Mouse (Mus musculus): ENCODE results near the gene Otx2. TPM values are rescaled to one million over a fixed set of nuclear protein-coding genes. Genes with fewer than 3 reads are reported as not detected.

The Otx2 gene
- polyA plus RNA-seq, 2 experiments, result 0.07 TPM; not detected in 1

DNA sequence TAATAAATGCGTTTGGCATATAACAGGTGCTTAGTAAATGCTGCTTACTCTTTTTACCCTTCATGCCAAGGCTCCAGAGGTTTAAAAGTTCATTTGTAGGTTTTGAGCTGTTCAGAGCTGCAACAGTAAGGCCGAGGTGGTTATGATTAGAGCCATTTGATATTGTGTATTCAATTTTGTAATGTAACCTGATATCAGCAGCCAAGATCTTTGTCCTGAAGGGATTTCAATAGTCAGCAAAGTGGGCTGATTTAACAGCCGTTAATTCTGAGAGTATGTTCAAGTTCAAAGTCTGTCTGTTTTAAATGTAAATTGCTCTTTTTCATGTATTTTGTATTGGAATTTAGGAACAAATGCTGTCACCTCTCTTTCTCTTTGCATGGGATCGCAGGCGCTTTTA, 33.8 kb upstream of the Otx2 start:
- no peak overlapping the region for H3K27ac ChIP-seq
- H3K27me3 ChIP-seq (ENCODE audit: control insufficient read depth, insufficient read depth, low read length), result peaks cover 4% of the 10 kb centered on the region; the same call in 1 of the 2 replicates
- no peak overlapping the region for H3K9ac ChIP-seq (replicated peaks)
- H3K4me3 ChIP-seq (ENCODE audit: insufficient read depth in 1 of 2, low read depth in 2 of 2, low read length in 2 of 2), result no peak overlapping the region
- no peaks in the 10 kb centered on the region for H3K36me3 ChIP-seq (replicated peaks; ENCODE audit: control insufficient read depth, insufficient read depth, low read depth)
- DNase-seq (ENCODE audit: low read depth in 3 of 3, low spot score in 3 of 3), result no peak
- H3K9me3 ChIP-seq (ENCODE audit: control insufficient read depth, low read length), result no peaks in the 10 kb centered on the region
- no peaks in the 10 kb centered on the region for H3K4me1 ChIP-seq (replicated peaks; ENCODE audit: control insufficient read depth in 2 of 2, insufficient read depth in 2 of 2, low read length in 1 of 2)
- 55% methylated on average over 5 of the region's 5 CpGs for WGBS (ENCODE audit: insufficient replicate concordance)
- ATAC-seq (ENCODE audit: insufficient read depth), result no peak
- no peak overlapping the region for H3K4me2 ChIP-seq (ENCODE audit: low read depth)
- TF ChIP-seq EP300 (IDR thresholded peaks at IDR 0.05; ENCODE audit: low read depth), result no peak
- no peak for TF ChIP-seq CTCF (IDR thresholded peaks at IDR 0.05; ENCODE audit: low read depth)

DNA sequence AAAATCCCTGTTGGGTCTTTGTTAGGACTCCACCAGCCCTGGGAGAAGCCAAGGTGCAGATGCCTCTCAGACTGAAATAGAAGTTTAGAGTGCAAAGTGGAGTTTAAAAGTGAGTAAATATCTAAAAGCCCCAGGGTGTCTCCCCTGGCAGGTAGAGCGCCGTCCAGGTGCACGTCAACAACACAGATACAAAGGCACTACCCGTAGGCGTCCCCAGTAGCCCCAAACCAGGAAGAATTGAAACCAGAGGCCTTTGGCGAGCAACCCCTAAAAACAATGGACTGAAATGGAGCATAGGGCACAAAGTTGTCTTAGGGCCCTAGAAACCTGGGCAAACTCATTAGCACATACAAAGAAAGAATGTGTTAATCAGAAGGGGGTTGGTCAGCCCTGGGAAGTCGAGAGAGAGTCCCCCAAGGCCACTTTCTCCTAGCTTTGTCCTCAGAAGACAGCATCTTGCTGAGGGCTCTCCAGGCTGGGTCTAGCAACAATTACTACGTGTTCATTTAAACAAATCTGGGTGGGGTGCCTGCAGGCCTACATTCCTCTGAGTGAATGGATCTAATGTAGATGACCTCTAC, 27.3 kb upstream of the Otx2 start:
- TF ChIP-seq CTCF (IDR thresholded peaks at IDR 0.05; ENCODE audit: low read depth) (no peak), EP300 (IDR thresholded peaks at IDR 0.05; ENCODE audit: low read depth) (no peak)
- Histone ChIP-seq H3K27me3 (ENCODE audit: control insufficient read depth, insufficient read depth, low read length) (no peaks in the 10 kb centered on the region), H3K9me3 (ENCODE audit: control insufficient read depth, low read length) (no peaks in the 10 kb centered on the region), H3K27ac (no peak overlapping the region), H3K36me3 (replicated peaks; ENCODE audit: control insufficient read depth, insufficient read depth, low read depth) (no peaks in the 10 kb centered on the region), H3K4me3 (ENCODE audit: insufficient read depth in 1 of 2, low read depth in 2 of 2, low read length in 2 of 2) (no peak overlapping the region), H3K9ac (replicated peaks) (no peak overlapping the region), H3K4me2 (ENCODE audit: low read depth) (no peak overlapping the region), H3K4me1 (replicated peaks; ENCODE audit: control insufficient read depth in 2 of 2, insufficient read depth in 2 of 2, low read length in 1 of 2) (no peaks in the 10 kb centered on the region)
- DNase-seq (ENCODE audit: low read depth in 3 of 3, low spot score in 3 of 3), result no peak
- ATAC-seq (ENCODE audit: insufficient read depth), result no peak
- WGBS (ENCODE audit: insufficient replicate concordance), result 48% methylated on average over 8 of the region's 8 CpGs

DNA sequence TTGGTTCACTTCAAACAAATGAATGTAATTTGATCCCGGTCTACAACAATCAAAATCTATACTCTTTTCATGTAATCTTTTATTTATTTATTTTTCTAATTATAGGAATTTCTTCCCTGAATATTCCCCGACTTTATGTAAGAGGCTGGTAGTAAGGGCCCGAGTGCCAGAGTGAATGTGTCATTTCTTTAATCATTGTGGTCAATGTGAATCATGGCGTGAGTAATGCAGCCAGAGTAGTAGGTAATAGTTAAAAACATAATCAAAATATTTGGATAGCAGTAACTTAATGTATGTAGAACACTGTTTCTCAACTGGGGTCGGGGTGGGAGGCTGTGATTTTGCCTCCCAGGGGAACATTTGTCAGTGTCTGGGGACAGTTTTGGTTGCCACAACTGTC, 6.0 kb upstream of the Otx2 start:
- DNase-seq (ENCODE audit: low read depth in 3 of 3, low spot score in 3 of 3) (no peak), ATAC-seq (ENCODE audit: insufficient read depth) (no peak)
- no peak overlapping the region for H3K4me2 ChIP-seq (ENCODE audit: low read depth)
- peaks cover 5% of the 10 kb centered on the region for H3K27me3 ChIP-seq (ENCODE audit: control insufficient read depth, insufficient read depth, low read length)
- no peaks in the 10 kb centered on the region for H3K36me3 ChIP-seq (replicated peaks; ENCODE audit: control insufficient read depth, insufficient read depth, low read depth)
- no peaks in the 10 kb centered on the region for H3K4me1 ChIP-seq (replicated peaks; ENCODE audit: control insufficient read depth in 2 of 2, insufficient read depth in 2 of 2, low read length in 1 of 2)
- H3K27ac ChIP-seq, result no peak overlapping the region
- WGBS (ENCODE audit: insufficient replicate concordance), result 52% methylated on average over 5 of the region's 5 CpGs
- TF ChIP-seq CTCF (IDR thresholded peaks at IDR 0.05; ENCODE audit: low read depth) (no peak), EP300 (IDR thresholded peaks at IDR 0.05; ENCODE audit: low read depth) (no peak)
- H3K9ac ChIP-seq (replicated peaks), result no peak overlapping the region
- no peaks in the 10 kb centered on the region for H3K9me3 ChIP-seq (ENCODE audit: control insufficient read depth, low read length)
- H3K4me3 ChIP-seq (ENCODE audit: insufficient read depth in 1 of 2, low read depth in 2 of 2, low read length in 2 of 2), result no peak overlapping the region

DNA sequence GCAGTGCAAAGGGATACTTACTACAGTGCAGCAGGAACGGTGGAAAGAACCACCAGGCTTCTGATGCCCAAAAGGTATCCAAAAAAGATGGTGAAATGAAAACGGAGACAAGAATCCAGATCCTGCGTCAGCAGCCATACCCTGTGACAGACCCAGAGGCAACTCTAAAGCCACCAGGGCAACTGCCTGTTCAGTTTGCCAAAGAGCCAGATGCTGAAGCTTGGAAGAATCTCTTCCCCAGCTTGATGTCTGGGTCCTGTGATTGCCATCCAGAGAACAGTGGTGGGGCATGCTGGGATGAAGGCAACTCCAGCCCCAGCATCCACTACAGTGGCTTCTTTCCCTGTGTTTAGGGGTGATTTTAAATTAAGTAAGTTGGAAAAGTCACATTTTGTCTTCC, 5.1 kb upstream of the Otx2 start:
- H3K27ac ChIP-seq, result no peak overlapping the region
- DNase-seq (ENCODE audit: low read depth in 3 of 3, low spot score in 3 of 3) (no peak), ATAC-seq (ENCODE audit: insufficient read depth) (no peak)
- no peaks in the 10 kb centered on the region for H3K36me3 ChIP-seq (replicated peaks; ENCODE audit: control insufficient read depth, insufficient read depth, low read depth)
- no peaks in the 10 kb centered on the region for H3K9me3 ChIP-seq (ENCODE audit: control insufficient read depth, low read length)
- H3K9ac ChIP-seq (replicated peaks), result no peak overlapping the region
- peaks cover 14% of the 10 kb centered on the region for H3K27me3 ChIP-seq (ENCODE audit: control insufficient read depth, insufficient read depth, low read length)
- no peak overlapping the region for H3K4me3 ChIP-seq (ENCODE audit: insufficient read depth in 1 of 2, low read depth in 2 of 2, low read length in 2 of 2)
- 66% methylated on average over 3 of the region's 3 CpGs for WGBS (ENCODE audit: insufficient replicate concordance)
- no peaks in the 10 kb centered on the region for H3K4me1 ChIP-seq (replicated peaks; ENCODE audit: control insufficient read depth in 2 of 2, insufficient read depth in 2 of 2, low read length in 1 of 2)
- no peak overlapping the region for H3K4me2 ChIP-seq (ENCODE audit: low read depth)
- no peak for TF ChIP-seq CTCF (IDR thresholded peaks at IDR 0.05; ENCODE audit: low read depth)
- TF ChIP-seq EP300 (IDR thresholded peaks at IDR 0.05; ENCODE audit: low read depth), result no peak

DNA sequence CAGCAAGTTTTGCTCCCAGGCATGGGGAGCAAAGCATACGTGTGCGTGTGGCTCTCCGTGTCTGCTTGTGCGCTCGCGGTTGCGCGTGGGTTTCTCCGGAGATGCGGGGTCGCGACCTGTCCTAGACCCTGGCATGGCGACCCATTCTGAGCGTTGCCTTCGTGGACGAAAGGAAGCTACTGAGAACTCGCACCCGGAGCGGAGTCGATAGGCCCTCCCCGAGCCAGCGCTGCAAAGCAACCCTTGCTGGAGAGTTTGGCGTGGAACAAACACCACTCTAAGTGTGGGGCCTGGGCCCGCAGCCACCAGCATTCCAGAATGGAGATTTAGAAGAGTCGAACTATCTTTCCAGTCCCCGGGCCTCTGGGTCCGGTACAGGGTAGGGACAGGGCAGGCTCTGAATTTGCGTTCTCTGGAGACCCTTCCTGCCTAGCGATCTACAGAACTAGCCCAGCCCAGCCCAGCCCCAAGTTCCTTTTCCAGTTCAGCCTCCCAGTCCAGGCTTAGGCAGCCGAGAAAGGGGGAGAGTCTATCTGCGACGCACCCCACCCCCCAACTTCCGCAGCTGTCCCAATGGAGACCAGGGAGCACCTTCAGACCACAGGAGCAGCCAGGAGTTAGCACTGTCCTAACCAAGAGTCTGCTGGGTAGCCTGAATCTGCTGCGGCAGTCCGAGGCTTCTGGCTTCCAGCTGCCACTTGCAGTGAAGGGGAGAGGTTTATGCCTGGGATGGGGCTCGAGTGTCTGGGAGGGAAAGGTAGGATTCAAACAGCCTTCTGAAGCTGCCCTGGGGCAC, 615 bp upstream of the Otx2 start:
- Histone ChIP-seq H3K4me2 (ENCODE audit: low read depth) (no peak overlapping the region), H3K9ac (replicated peaks) (no peak overlapping the region), H3K9me3 (ENCODE audit: control insufficient read depth, low read length) (no peaks in the 10 kb centered on the region), H3K4me3 (ENCODE audit: insufficient read depth in 1 of 2, low read depth in 2 of 2, low read length in 2 of 2) (no peak overlapping the region), H3K36me3 (replicated peaks; ENCODE audit: control insufficient read depth, insufficient read depth, low read depth) (no peaks in the 10 kb centered on the region), H3K27me3 (ENCODE audit: control insufficient read depth, insufficient read depth, low read length) (peaks cover 57% of the 10 kb centered on the region), H3K4me1 (replicated peaks; ENCODE audit: control insufficient read depth in 2 of 2, insufficient read depth in 2 of 2, low read length in 1 of 2) (no peaks in the 10 kb centered on the region), H3K27ac (no peak overlapping the region)
- ATAC-seq (ENCODE audit: insufficient read depth), result no peak
- TF ChIP-seq EP300 (IDR thresholded peaks at IDR 0.05; ENCODE audit: low read depth) (no peak), CTCF (IDR thresholded peaks at IDR 0.05; ENCODE audit: low read depth) (no peak)
- WGBS (ENCODE audit: insufficient replicate concordance), result 4% methylated on average over 36 of the region's 36 CpGs
- no peak for DNase-seq (ENCODE audit: low read depth in 3 of 3, low spot score in 3 of 3)

Measured in liver, embryonic 14.5 days (tissue).